Mouse (Mus musculus): ENCODE data around the gene Cpt1b.

DNA sequence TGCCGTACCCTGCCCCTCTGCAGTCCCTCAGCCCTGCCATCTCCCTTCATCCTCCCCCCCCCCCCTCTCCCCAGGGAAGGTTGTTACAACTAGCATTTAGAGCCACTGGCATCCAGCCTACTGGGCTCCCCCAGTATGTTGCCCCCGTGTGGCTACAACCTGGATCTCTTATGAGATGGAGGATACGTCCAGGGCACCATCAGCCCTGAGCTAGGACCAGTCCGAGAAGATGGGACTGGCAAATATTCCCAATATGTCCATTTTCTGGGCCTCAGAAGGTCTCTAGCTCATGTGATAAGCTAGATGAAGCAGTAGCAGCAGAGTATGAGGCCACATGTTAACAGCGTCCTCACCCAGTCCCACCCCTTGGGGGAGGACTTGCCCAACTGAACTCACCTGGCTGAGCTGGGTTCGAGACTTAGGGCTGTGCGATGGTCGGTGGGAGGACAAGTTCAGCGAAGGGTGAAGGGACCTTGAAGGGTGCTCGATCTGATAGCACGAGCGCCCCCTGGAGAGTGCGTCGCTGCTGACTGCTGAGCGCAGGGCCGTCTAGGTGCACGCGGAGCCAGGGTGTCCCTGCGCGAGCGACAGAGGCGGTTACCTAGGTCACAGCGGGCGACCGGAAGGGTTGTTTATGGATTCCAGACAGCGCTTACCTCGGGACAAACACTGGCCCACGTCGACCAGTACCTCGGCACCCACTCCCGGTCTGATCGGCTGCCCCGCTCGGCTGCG lies 52.5 kb downstream of the Cpt1b start:
- peak; percentile 45; the same call in 1 of the 2 replicates for TF ChIP-seq CTCF (IDR thresholded peaks at IDR 0.05; ENCODE audit: borderline replicate concordance, insufficient read depth, low read depth, low read length)
- no peak for TF ChIP-seq POLR2A (IDR thresholded peaks at IDR 0.05; ENCODE audit: borderline replicate concordance, insufficient read depth, low read length)

All from cerebellum, adult 2 months (tissue).